Mouse (Mus musculus): ENCODE results near the gene Tm6sf2.

GRCm38 (mm10) chr8:70042583-70043455, 29.9 kb upstream of the Tm6sf2 start, which contains the start of the genes Mau2 and Sugp1:
- no peak for TF ChIP-seq CTCF (conservative IDR thresholded peaks at IDR 0.05; ENCODE audit: low read length)
- TF ChIP-seq NANOG (IDR thresholded peaks at IDR 0.05; ENCODE audit: borderline replicate concordance, low read length): no peak

Data from E14TG2a.4 (cell line).